Mouse (Mus musculus): ENCODE data around the gene Plekhj1.

Gene Plekhj1

GRCm38 (mm10) chr10:80805925-80806324, 7.5 kb upstream of the Plekhj1 start:
- peak; percentile 58 for DNase-seq (ENCODE audit: low read depth, low spot score)

- DNase-seq (ENCODE audit: low read depth, low spot score) = no peak
Observed at GRCm38 (mm10) chr10:80805322-80805721, 6.9 kb upstream of the Plekhj1 start.

- no peak for DNase-seq (ENCODE audit: low read depth, low spot score)
Observed at GRCm38 (mm10) chr10:80804916-80805315, 6.5 kb upstream of the Plekhj1 start, which contains the start of gene Amh. Gene Amh (plus strand): TSS chr10:80805243.

- DNase-seq (ENCODE audit: low read depth, low spot score) = no peak
Observed at GRCm38 (mm10) chr10:80804340-80804739, 5.9 kb upstream of the Plekhj1 start.

- no peak for DNase-seq (ENCODE audit: low read depth, low spot score)
Observed at GRCm38 (mm10) chr10:80802996-80803395, 4.6 kb upstream of the Plekhj1 start.

- no peak for DNase-seq (ENCODE audit: low read depth, low spot score)
Observed at GRCm38 (mm10) chr10:80802204-80802912, 3.9 kb upstream of the Plekhj1 start.

GRCm38 (mm10) chr10:80799070-80799566, 692 bp upstream of the Plekhj1 start:
- peak; percentile 67 for DNase-seq (ENCODE audit: low read depth, low spot score)

- DNase-seq (ENCODE audit: low read depth, low spot score) = peak; percentile 44
Observed at GRCm38 (mm10) chr10:80797186-80798149, 958 bp downstream of the Plekhj1 start.

GRCm38 (mm10) chr10:80796307-80796848, 2.0 kb downstream of the Plekhj1 start:
- DNase-seq (ENCODE audit: low read depth, low spot score) = no peak

GRCm38 (mm10) chr10:80794750-80795149, 3.7 kb downstream of the Plekhj1 start:
- no peak for DNase-seq (ENCODE audit: low read depth, low spot score)

GRCm38 (mm10) chr10:80793803-80794202, 4.6 kb downstream of the Plekhj1 start:
- DNase-seq (ENCODE audit: low read depth, low spot score) = no peak

- DNase-seq (ENCODE audit: low read depth, low spot score) = no peak
Observed at GRCm38 (mm10) chr10:80793033-80793784, 5.2 kb downstream of the Plekhj1 start.

- no peak for DNase-seq (ENCODE audit: low read depth, low spot score)
Observed at GRCm38 (mm10) chr10:80792175-80793032, 6.0 kb downstream of the Plekhj1 start.

GRCm38 (mm10) chr10:80791476-80792174, 6.8 kb downstream of the Plekhj1 start:
- no peak for DNase-seq (ENCODE audit: low read depth, low spot score)

GRCm38 (mm10) chr10:80790761-80791404, 7.5 kb downstream of the Plekhj1 start:
- DNase-seq (ENCODE audit: low read depth, low spot score) = no peak

GRCm38 (mm10) chr10:80787517-80787916, 10.9 kb downstream of the Plekhj1 start:
- DNase-seq (ENCODE audit: low read depth, low spot score) = no peak

- DNase-seq (ENCODE audit: low read depth, low spot score) = no peak
Observed at GRCm38 (mm10) chr10:80785963-80786362, 12.5 kb downstream of the Plekhj1 start.

GRCm38 (mm10) chr10:80784871-80785270, 13.6 kb downstream of the Plekhj1 start:
- no peak for DNase-seq (ENCODE audit: low read depth, low spot score)

GRCm38 (mm10) chr10:80784302-80784701, 14.1 kb downstream of the Plekhj1 start:
- no peak for DNase-seq (ENCODE audit: low read depth, low spot score)

Measured in 3T3-L1 (cell line).